ENCODE assay signal across 12 mouse cellular contexts in the genomic region with DNA sequence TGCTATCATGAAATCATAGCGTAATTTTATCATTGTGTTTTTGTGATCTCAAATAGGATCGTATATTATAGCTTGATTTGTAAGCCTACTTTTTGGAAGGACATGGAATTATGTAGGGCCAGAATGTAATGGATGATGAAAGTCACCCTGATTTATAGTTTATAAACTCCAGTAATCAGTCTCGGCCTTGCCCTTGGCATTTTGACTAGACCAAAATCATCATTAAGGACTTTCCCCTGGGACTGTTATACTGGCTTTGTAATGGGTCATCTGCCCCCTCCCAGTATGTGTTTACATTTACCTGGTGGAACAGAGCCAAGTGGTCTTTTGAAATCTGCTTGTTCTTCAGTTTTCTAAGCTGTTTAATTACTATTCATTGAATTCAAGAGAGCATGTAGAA. TPM values are rescaled to one million over a fixed set of nuclear protein-coding genes. Genes with fewer than 3 reads are reported as not detected.
"Had no signal": no experiment of that assay in that cellular context is flagged by ENCODE, and none has a peak within 500 bp of the region (broad histone marks: within the 10 kb centered on the region; RNA-seq: fewer than 3 reads in every experiment).

No protein-coding gene starts in this region.

- ATAC-seq: midbrain, embryonic 16.5 days had no signal

- DNase-seq: lung, adult 18-20 months; lung, embryonic 14.5 days; lung, postnatal 10 days; lung, postnatal 4 days; midbrain, embryonic 14.5 days; right cerebral cortex, postnatal 14 days; thymus, adult 2 months; thymus, postnatal 25 days; thymus, postnatal 4 days had no signal

RNA-seq across cellular contexts. Expression of gene Nudt12, which starts 13.2 kb away (rescaled TPM):
- total RNA-seq: neutrophil, adult 5-6 weeks had no signal

RNA-seq across cellular contexts. Expression of gene Pdzph1, which starts 35.2 kb away (rescaled TPM):
- total RNA-seq: megakaryocyte, adult 5-6 weeks; neutrophil, adult 5-6 weeks had no signal
